Mouse (Mus musculus) hindlimb bud, embryonic 11.5 days (tissue): ENCODE measurements around the gene Sept10.
A peak's percentile ranks its signal among the peaks of the same experiment; 100 is the strongest.
"Not testable (repeated sequence)": the region's sequence is repeated elsewhere in the genome, so short reads cannot be mapped to it uniquely, and the experiment has no call there.

Source experiments
- DNase-seq: peaks from one replicate; pipeline ENCODE4 v3.0.0-alpha.2; 2012; ENCODE audit warnings: low read depth, low spot score; ENCODE audit errors: extremely low spot score

Gene Sept10

GRCm38 (mm10) chr10:59131926-59132628 is 89.6 kb downstream of the Sept10 start:
- peak; percentile 6 for DNase-seq

GRCm38 (mm10) chr10:59127637-59128036 is 94.0 kb downstream of the Sept10 start:
- DNase-seq, result no peak

GRCm38 (mm10) chr10:59125497-59125896 is 96.2 kb downstream of the Sept10 start:
- no peak for DNase-seq

GRCm38 (mm10) chr10:59119811-59120210 is 101.8 kb downstream of the Sept10 start:
- DNase-seq, result no peak

- DNase-seq, result no peak
Measured at GRCm38 (mm10) chr10:59119001-59119400, 102.6 kb downstream of the Sept10 start.

GRCm38 (mm10) chr10:59117555-59117954 is 104.1 kb downstream of the Sept10 start:
- no peak for DNase-seq

GRCm38 (mm10) chr10:59116331-59116730 is 105.3 kb downstream of the Sept10 start:
- DNase-seq, result no peak

- no peak for DNase-seq
Measured at GRCm38 (mm10) chr10:59115691-59116090, 106.0 kb downstream of the Sept10 start.

GRCm38 (mm10) chr10:59114535-59115291 is 106.9 kb downstream of the Sept10 start:
- DNase-seq, result peak; percentile 1

- DNase-seq, result no peak
Measured at GRCm38 (mm10) chr10:59113386-59113785, 108.3 kb downstream of the Sept10 start.

GRCm38 (mm10) chr10:59112755-59113154 is 108.9 kb downstream of the Sept10 start:
- no peak for DNase-seq

GRCm38 (mm10) chr10:59110386-59110785 is 111.3 kb downstream of the Sept10 start:
- no peak for DNase-seq

- DNase-seq, result peak; percentile 66
Measured at GRCm38 (mm10) chr10:59109015-59109414, 112.6 kb downstream of the Sept10 start.

- no peak for DNase-seq
Measured at GRCm38 (mm10) chr10:59106644-59107043, 115.0 kb downstream of the Sept10 start.

- DNase-seq, result no peak
Measured at GRCm38 (mm10) chr10:59105885-59106284, 115.8 kb downstream of the Sept10 start.

- DNase-seq, result no peak
Measured at GRCm38 (mm10) chr10:59104683-59105082, 117.0 kb downstream of the Sept10 start.

GRCm38 (mm10) chr10:59103076-59103475 is 118.6 kb downstream of the Sept10 start:
- not testable (repeated sequence) for DNase-seq

GRCm38 (mm10) chr10:59091988-59092387 is 129.7 kb downstream of the Sept10 start:
- no peak for DNase-seq
